Mouse (Mus musculus) lung, postnatal 36 days (tissue): ENCODE data around the gene Gmppa.

Experiments
- DNase-seq: peaks from one replicate; pipeline ENCODE4 v3.0.0; 2022; ENCODE audit warnings: mixed read lengths

Gmppa gene

DNA sequence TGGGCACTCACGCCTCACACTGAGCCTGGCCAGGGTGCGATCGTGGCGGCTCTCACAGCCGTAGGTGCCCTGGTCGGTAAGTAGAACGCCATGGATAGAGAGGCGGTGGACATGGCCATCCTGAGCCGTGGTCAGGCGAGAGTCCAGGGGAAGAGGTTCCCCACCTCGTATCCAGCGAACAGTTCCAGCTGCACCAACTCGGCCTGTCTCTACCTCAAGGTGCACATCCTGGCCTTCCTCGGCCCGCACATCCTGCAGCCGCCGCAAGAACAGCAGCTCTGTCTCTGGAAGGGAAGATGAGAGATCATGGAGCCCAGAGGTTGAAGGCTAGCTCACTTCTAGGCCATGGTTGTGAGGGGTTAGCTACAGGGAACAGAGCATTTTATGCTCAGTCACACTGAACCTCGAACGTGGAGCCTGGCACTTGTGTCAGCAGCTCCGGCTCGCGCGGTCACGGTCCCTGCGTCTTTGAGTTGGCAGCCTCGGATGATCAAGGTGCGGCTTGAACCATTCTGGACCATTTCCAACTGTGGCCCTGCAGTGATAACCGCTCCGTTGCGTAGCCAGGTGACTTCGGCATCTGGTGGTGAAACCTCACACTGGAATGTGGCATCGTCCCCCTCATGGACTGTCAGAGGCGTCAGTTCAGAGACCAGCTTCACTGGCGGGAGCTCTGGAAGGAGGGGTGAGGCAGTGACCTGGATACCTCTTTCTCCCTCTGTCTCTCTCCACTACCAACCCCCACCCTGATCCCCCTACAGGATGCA lies 55.2 kb downstream of the Gmppa start:
- DNase-seq, result no peak

DNA sequence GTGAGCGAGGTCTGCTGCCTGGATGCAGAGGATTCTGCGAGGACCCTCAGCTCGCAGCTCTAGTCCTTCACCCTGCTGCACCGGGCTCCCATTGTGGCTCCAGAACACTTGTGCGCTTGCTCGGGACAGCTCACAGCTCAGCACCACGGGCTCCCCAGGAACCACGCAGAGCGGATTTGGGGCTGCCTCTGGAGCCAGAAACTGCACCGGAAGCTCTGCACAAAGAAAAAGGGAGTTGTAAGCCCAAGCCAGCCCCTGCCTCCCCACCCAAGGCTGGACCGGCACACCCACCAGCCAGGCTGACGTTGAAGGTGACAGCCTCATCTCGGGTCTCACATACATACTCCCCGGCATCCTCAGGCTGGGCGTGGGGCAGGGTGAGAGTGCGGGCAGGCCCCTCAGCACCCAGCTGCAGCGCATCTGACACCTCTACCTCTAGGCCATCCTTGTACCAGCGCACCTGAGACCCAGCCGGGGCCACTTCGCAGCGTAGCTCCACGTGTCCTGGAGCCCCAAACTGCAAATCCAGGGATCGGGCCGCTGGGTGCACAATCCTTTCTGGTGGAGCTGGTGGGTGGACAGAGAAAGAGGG lies 56.9 kb downstream of the Gmppa start:
- no peak for DNase-seq
